Mouse (Mus musculus): ENCODE results near the gene Tmem161a. TPM values are rescaled to one million over a fixed set of nuclear protein-coding genes. Genes with fewer than 3 reads are reported as not detected.
A peak's percentile ranks its signal among the peaks of the same experiment; 100 is the strongest.

The Tmem161a gene
- polyA plus RNA-seq (2016; fragmentation: Nextera tagmentation; extraction: Ambion mirVana): 55.7 and 58.6 TPM in 2 replicates

- Histone ChIP-seq H3K36me3 (peaks cover 13% of the 10 kb centered on the region), H3K9me3 (no peaks in the 10 kb centered on the region), H3K27me3 (replicated peaks) (no peaks in the 10 kb centered on the region), H3K4me3 (peak within 1 kb of the TSS; percentile 54), H3K27ac (no peak within 1 kb of the TSS), H3K4me1 (peaks cover 20% of the 10 kb centered on the region), H3K4me2 (replicated peaks) (peak within 1 kb of the TSS; percentile 61), H3K9ac (peak within 1 kb of the TSS; percentile 62)
- ATAC-seq (ENCODE audit: low FRiP score, low read depth): peak; percentile 94
- 3% methylated on average over 27 of the region's 27 CpGs for WGBS
Observed at GRCm38 (mm10) chr8:70172043-70172681, at the start of gene Tmem161a. Gene Tmem161a, plus strand, starts transcription at chr8:70172356.

GRCm38 (mm10) chr8:70122863-70123262 lies 49.3 kb upstream of the Tmem161a start:
- Histone ChIP-seq H3K27ac (no peak overlapping the region), H3K4me3 (no peak overlapping the region), H3K4me2 (replicated peaks) (no peak overlapping the region), H3K9me3 (no peaks in the 10 kb centered on the region), H3K9ac (no peak overlapping the region), H3K27me3 (replicated peaks) (0 out of 2 replicates have a peak, but pooled peaks cover 6% of the 10 kb centered on the region), H3K4me1 (peaks cover 12% of the 10 kb centered on the region), H3K36me3 (no peaks in the 10 kb centered on the region)
- WGBS: 52% methylated on average over 2 of the region's 2 CpGs
- no peak for ATAC-seq (ENCODE audit: low FRiP score, low read depth)

DNA sequence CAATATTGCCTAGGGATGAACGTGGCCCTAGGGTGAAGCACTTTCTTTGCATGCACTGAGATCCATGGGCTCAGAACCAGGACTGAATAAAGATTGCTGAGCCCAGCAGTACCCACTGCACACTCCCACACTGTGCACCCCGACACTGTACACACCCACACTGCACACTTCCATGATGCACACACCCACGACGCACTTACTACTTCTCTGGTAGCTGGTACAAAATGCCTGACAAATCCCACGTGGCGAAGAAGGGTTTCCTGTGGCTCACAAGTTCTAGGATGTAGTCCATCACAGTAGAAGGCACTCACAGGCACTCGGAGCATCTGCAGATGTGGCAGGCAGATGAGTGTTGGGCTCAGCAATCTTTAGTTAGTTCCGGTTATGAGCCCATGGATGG lies 47.2 kb upstream of the Tmem161a start:
- no peak overlapping the region for H3K4me2 ChIP-seq (replicated peaks)
- H3K27me3 ChIP-seq (replicated peaks): 0 out of 2 replicates have a peak, but pooled peaks cover 6% of the 10 kb centered on the region
- no peak for ATAC-seq (ENCODE audit: low FRiP score, low read depth)
- H3K27ac ChIP-seq: no peak overlapping the region
- peaks cover 4% of the 10 kb centered on the region; the same call in 1 of the 2 replicates for H3K4me1 ChIP-seq
- no peaks in the 10 kb centered on the region for H3K36me3 ChIP-seq
- no peaks in the 10 kb centered on the region for H3K9me3 ChIP-seq
- no peak overlapping the region for H3K9ac ChIP-seq
- H3K4me3 ChIP-seq: no peak overlapping the region
- WGBS: 67% methylated on average over 8 of the region's 8 CpGs

- H3K36me3 ChIP-seq: peaks cover 10% of the 10 kb centered on the region
- H3K4me3 ChIP-seq: no peak overlapping the region
- H3K9me3 ChIP-seq: no peaks in the 10 kb centered on the region
- no peak for ATAC-seq (ENCODE audit: low FRiP score, low read depth)
- H3K9ac ChIP-seq: no peak overlapping the region
- 0 out of 2 replicates have a peak, but pooled peaks cover 6% of the 10 kb centered on the region for H3K27me3 ChIP-seq (replicated peaks)
- no peak overlapping the region for H3K27ac ChIP-seq
- 86% methylated on average over 3 of the region's 3 CpGs for WGBS
- no peak overlapping the region for H3K4me2 ChIP-seq (replicated peaks)
- peaks cover 12% of the 10 kb centered on the region for H3K4me1 ChIP-seq
Observed at GRCm38 (mm10) chr8:70128435-70128834, 43.7 kb upstream of the Tmem161a start.

- ATAC-seq (ENCODE audit: low FRiP score, low read depth): no peak
- H3K9ac ChIP-seq: no peak overlapping the region
- no peak overlapping the region for H3K4me3 ChIP-seq
- no peaks in the 10 kb centered on the region for H3K27me3 ChIP-seq (replicated peaks)
- H3K9me3 ChIP-seq: no peaks in the 10 kb centered on the region
- peaks cover 20% of the 10 kb centered on the region for H3K36me3 ChIP-seq
- no peak overlapping the region for H3K27ac ChIP-seq
- WGBS: 69% methylated on average over 9 of the region's 9 CpGs
- H3K4me2 ChIP-seq (replicated peaks): no peak overlapping the region
- H3K4me1 ChIP-seq: peaks cover 12% of the 10 kb centered on the region
Observed at GRCm38 (mm10) chr8:70129309-70129952, 42.7 kb upstream of the Tmem161a start.

GRCm38 (mm10) chr8:70130066-70130465 lies 42.1 kb upstream of the Tmem161a start:
- 84% methylated on average over 3 of the region's 3 CpGs for WGBS
- H3K4me3 ChIP-seq: no peak overlapping the region
- no peak overlapping the region for H3K27ac ChIP-seq
- H3K36me3 ChIP-seq: peaks cover 26% of the 10 kb centered on the region
- no peaks in the 10 kb centered on the region for H3K27me3 ChIP-seq (replicated peaks)
- ATAC-seq (ENCODE audit: low FRiP score, low read depth): no peak
- no peak overlapping the region for H3K4me2 ChIP-seq (replicated peaks)
- peaks cover 12% of the 10 kb centered on the region for H3K4me1 ChIP-seq
- H3K9me3 ChIP-seq: no peaks in the 10 kb centered on the region
- no peak overlapping the region for H3K9ac ChIP-seq

DNA sequence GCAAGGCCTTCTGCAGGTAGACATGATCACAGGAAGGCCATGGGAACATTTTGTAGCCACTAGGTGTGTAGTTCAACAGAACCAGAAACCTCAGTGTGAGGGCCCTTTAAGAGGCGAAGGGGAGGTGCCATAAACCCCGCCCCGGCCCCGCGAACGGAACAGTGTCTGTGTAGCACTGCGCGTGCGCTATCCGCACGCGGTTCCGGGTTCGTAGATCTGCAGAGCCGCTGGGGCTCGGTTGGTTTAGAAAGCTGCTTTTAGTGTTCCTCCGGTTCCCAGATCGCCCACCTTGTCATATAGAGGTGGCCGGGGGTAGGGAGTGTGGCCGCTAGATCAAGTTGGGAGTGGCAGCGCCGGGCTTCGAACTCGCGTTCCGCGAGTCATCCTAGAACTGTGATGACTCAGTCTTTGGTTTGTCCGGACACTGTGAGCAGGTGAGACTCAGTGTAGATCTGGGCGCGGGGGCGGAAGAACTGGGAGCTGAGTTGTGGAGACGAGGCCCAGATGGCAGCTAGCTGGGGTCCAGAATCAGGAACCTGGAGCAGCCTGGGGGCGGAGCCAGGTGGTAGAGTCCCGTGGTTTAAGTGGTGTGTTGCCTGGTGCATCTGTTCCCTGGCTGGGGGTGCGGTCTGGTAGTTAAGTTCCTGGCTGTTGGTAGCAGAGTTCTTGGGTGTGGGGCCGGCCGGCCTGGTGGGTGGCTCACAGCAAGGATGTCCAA lies 40.8 kb upstream of the Tmem161a start, which contains the start of gene Nr2c2ap:
Gene Nr2c2ap (plus strand): TSS at position 168 of the 718 bp plus-strand sequence.
- H3K4me1 ChIP-seq: peaks cover 12% of the 10 kb centered on the region
- peak within 1 kb of the TSS; percentile 70 for H3K9ac ChIP-seq
- peaks cover 38% of the 10 kb centered on the region for H3K36me3 ChIP-seq
- peak within 1 kb of the TSS; percentile 87 for H3K4me2 ChIP-seq (replicated peaks)
- H3K27ac ChIP-seq: no peak within 1 kb of the TSS
- 2% methylated on average over 37 of the region's 37 CpGs for WGBS
- peak; percentile 84 for ATAC-seq (ENCODE audit: low FRiP score, low read depth)
- no peaks in the 10 kb centered on the region for H3K9me3 ChIP-seq
- H3K4me3 ChIP-seq: peak within 1 kb of the TSS; percentile 72
- no peaks in the 10 kb centered on the region for H3K27me3 ChIP-seq (replicated peaks)

- Histone ChIP-seq H3K27me3 (replicated peaks) (no peaks in the 10 kb centered on the region), H3K36me3 (peaks cover 43% of the 10 kb centered on the region), H3K4me2 (replicated peaks) (no peak overlapping the region), H3K4me3 (no peak overlapping the region), H3K9ac (no peak overlapping the region), H3K27ac (no peak overlapping the region), H3K4me1 (peaks cover 23% of the 10 kb centered on the region), H3K9me3 (no peaks in the 10 kb centered on the region)
- WGBS: 93% methylated on average over 5 of the region's 5 CpGs
- ATAC-seq (ENCODE audit: low FRiP score, low read depth): no peak
Observed at GRCm38 (mm10) chr8:70134086-70134485, 38.1 kb upstream of the Tmem161a start.

GRCm38 (mm10) chr8:70134931-70135330 lies 37.2 kb upstream of the Tmem161a start:
- H3K9me3 ChIP-seq: no peaks in the 10 kb centered on the region
- no peak overlapping the region for H3K4me3 ChIP-seq
- WGBS: 96% methylated on average over 9 of the region's 9 CpGs
- peaks cover 23% of the 10 kb centered on the region for H3K4me1 ChIP-seq
- peaks cover 43% of the 10 kb centered on the region for H3K36me3 ChIP-seq
- H3K4me2 ChIP-seq (replicated peaks): no peak overlapping the region
- no peak overlapping the region for H3K27ac ChIP-seq
- no peaks in the 10 kb centered on the region for H3K27me3 ChIP-seq (replicated peaks)
- ATAC-seq (ENCODE audit: low FRiP score, low read depth): no peak
- no peak overlapping the region for H3K9ac ChIP-seq

- WGBS: 89% methylated on average over 4 of the region's 4 CpGs
- Histone ChIP-seq H3K27ac (no peak overlapping the region), H3K4me1 (peaks cover 27% of the 10 kb centered on the region), H3K4me3 (no peak overlapping the region), H3K36me3 (peaks cover 43% of the 10 kb centered on the region), H3K27me3 (replicated peaks) (no peaks in the 10 kb centered on the region), H3K9ac (no peak overlapping the region), H3K4me2 (replicated peaks) (no peak overlapping the region), H3K9me3 (no peaks in the 10 kb centered on the region)
- ATAC-seq (ENCODE audit: low FRiP score, low read depth): no peak
Observed at GRCm38 (mm10) chr8:70136591-70136990, 35.6 kb upstream of the Tmem161a start.

GRCm38 (mm10) chr8:70137890-70138289 lies 34.3 kb upstream of the Tmem161a start:
- no peak overlapping the region for H3K4me3 ChIP-seq
- peaks cover 49% of the 10 kb centered on the region for H3K36me3 ChIP-seq
- H3K4me1 ChIP-seq: peaks cover 23% of the 10 kb centered on the region
- H3K27ac ChIP-seq: no peak overlapping the region
- H3K9me3 ChIP-seq: no peaks in the 10 kb centered on the region
- WGBS: 82% methylated on average over 4 of the region's 4 CpGs
- H3K27me3 ChIP-seq (replicated peaks): no peaks in the 10 kb centered on the region
- H3K9ac ChIP-seq: no peak overlapping the region
- no peak for ATAC-seq (ENCODE audit: low FRiP score, low read depth)
- peak overlapping the region; percentile 84 for H3K4me2 ChIP-seq (replicated peaks)

All from neural tube, embryonic 12.5 days (tissue).